Comparison of ENCODE assay signal across 7 mouse cellular contexts in the genomic region with DNA sequence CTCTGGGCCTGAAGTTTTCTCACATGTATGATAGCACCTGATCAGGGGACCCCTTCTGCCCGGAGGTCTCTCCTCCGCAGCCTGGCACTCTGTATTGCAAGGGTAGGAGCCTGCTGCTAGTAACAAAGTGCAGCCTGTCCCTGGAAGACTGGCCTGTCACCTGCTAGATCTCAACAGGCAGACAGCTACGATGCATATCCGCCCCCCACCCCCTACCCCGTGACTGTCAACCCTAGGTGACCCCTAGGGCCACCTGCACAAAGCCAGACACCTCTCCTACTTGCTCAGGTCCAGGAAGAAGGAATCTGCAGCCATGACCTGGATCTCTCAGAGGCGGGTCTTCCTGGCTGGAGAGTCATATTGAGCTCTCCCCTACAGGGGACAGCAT. TPM values are rescaled to one million over a fixed set of nuclear protein-coding genes. Genes with fewer than 3 reads are reported as not detected.
DNase-seq lines count a peak whose midpoint lies in the region; ATAC-seq and TF ChIP-seq lines count a peak whose summit lies in the region.

No protein-coding gene starts in this region.

- H3K9me3 ChIP-seq in intestine, embryonic 14.5 days (ENCODE audit: control insufficient read depth, low read length): no peaks in the 10 kb centered on the region
- no peaks in the 10 kb centered on the region for H3K9me3 ChIP-seq in intestine, postnatal 0 days (ENCODE audit: control insufficient read depth)
- no peaks in the 10 kb centered on the region for H3K9me3 ChIP-seq in ES-Bruce4 (replicated peaks; ENCODE audit: control insufficient read depth, insufficient read depth, low read length, poor library complexity, severe bottlenecking)
- H3K9me3 ChIP-seq in liver, embryonic 13.5 days (replicated peaks): no peaks in the 10 kb centered on the region

- H3K36me3 ChIP-seq in intestine, embryonic 14.5 days (ENCODE audit: control insufficient read depth, insufficient read depth, low read length): no peaks in the 10 kb centered on the region
- no peaks in the 10 kb centered on the region for H3K36me3 ChIP-seq in intestine, postnatal 0 days (ENCODE audit: control insufficient read depth, insufficient read depth)
- H3K36me3 ChIP-seq in ES-Bruce4 (ENCODE audit: control insufficient read depth, insufficient read depth, low read length, poor library complexity, severe bottlenecking): no peaks in the 10 kb centered on the region
- H3K36me3 ChIP-seq in liver, embryonic 13.5 days: no peaks in the 10 kb centered on the region

- H3K27ac ChIP-seq in intestine, embryonic 14.5 days (ENCODE audit: low read depth): peak overlapping the region; percentile 77; the same call in 1 of the 2 replicates
- H3K27ac ChIP-seq in intestine, postnatal 0 days (ENCODE audit: low read depth, low read length): no peak overlapping the region
- H3K27ac ChIP-seq in ES-Bruce4 (ENCODE audit: insufficient read depth, low read length): peak overlapping the region; percentile 17; the same call in 1 of the 2 replicates
- peak overlapping the region; percentile 60 for H3K27ac ChIP-seq in bone marrow macrophage, adult 2 months (ENCODE audit: insufficient read depth, low read depth, low read length)
- peak overlapping the region; percentile 87 for H3K27ac ChIP-seq in liver, embryonic 13.5 days

- WGBS in intestine, embryonic 14.5 days: 65% methylated on average over 6 of the region's 6 CpGs
- 64% methylated on average over 6 of the region's 6 CpGs for WGBS in intestine, postnatal 0 days
- WGBS in liver, embryonic 13.5 days (ENCODE audit: insufficient replicate concordance): 66% methylated on average over 6 of the region's 6 CpGs

- TF ChIP-seq EP300 in ES-Bruce4 (IDR thresholded peaks at IDR 0.05; ENCODE audit: insufficient read depth, low read depth, low read length): peak; percentile 74; the same call in 1 of the 2 replicates

- no peaks in the 10 kb centered on the region for H3K27me3 ChIP-seq in intestine, embryonic 14.5 days (replicated peaks; ENCODE audit: control insufficient read depth, insufficient read depth, low read length)
- H3K27me3 ChIP-seq in intestine, postnatal 0 days (replicated peaks; ENCODE audit: control insufficient read depth, insufficient read depth, low read length): no peaks in the 10 kb centered on the region
- no peaks in the 10 kb centered on the region for H3K27me3 ChIP-seq in ES-Bruce4 (ENCODE audit: control insufficient read depth, insufficient read depth, low read length, poor library complexity, severe bottlenecking)
- no peaks in the 10 kb centered on the region for H3K27me3 ChIP-seq in liver, embryonic 13.5 days

- ATAC-seq in intestine, embryonic 14.5 days (replicated peaks; ENCODE audit: low FRiP score, low TSS enrichment, low read depth): no peak
- ATAC-seq in intestine, postnatal 0 days: no peak
- no peak for ATAC-seq in liver, embryonic 13.5 days (ENCODE audit: low read depth)

- H3K4me3 ChIP-seq in intestine, embryonic 14.5 days (ENCODE audit: low read depth, low read length): no peak overlapping the region
- no peak overlapping the region for H3K4me3 ChIP-seq in intestine, postnatal 0 days (ENCODE audit: low read depth, low read length)
- H3K4me3 ChIP-seq in ES-Bruce4 (ENCODE audit: low read depth, low read length): no peak overlapping the region
- H3K4me3 ChIP-seq in bone marrow macrophage, adult 2 months (ENCODE audit: insufficient read depth, low read length): no peak overlapping the region
- H3K4me3 ChIP-seq in liver, embryonic 13.5 days (replicated peaks): no peak overlapping the region

- DNase-seq in intestine, embryonic 14.5 days (ENCODE audit: low spot score): no peak
- DNase-seq in liver, embryonic 13.5 days: no peak
- DNase-seq in embryo, embryonic 10.5 days (ENCODE audit: low spot score): no peak
- DNase-seq in right cerebral cortex, adult 2 months (ENCODE audit: low spot score in 2 of 2): no peak

- no peak for TF ChIP-seq CTCF in intestine, postnatal 0 days (IDR thresholded peaks at IDR 0.05; ENCODE audit: low read depth)
- no peak for TF ChIP-seq CTCF in ES-Bruce4 (IDR thresholded peaks at IDR 0.05; ENCODE audit: low read depth, low read length)
- no peak for TF ChIP-seq CTCF in bone marrow macrophage, adult 2 months (IDR thresholded peaks at IDR 0.05; ENCODE audit: low read depth, low read length)

- peaks cover 26% of the 10 kb centered on the region for H3K4me1 ChIP-seq in intestine, embryonic 14.5 days (replicated peaks; ENCODE audit: control insufficient read depth, insufficient read depth, low read length)
- peaks cover 5% of the 10 kb centered on the region for H3K4me1 ChIP-seq in intestine, postnatal 0 days (replicated peaks; ENCODE audit: control insufficient read depth, insufficient read depth, low read length)
- H3K4me1 ChIP-seq in ES-Bruce4 (ENCODE audit: control insufficient read depth, insufficient read depth, low read length): peaks cover 12% of the 10 kb centered on the region
- peaks cover 37% of the 10 kb centered on the region for H3K4me1 ChIP-seq in bone marrow macrophage, adult 2 months (ENCODE audit: control insufficient read depth, insufficient read depth, low read length)
- peaks cover 69% of the 10 kb centered on the region for H3K4me1 ChIP-seq in liver, embryonic 13.5 days (replicated peaks)

- no peak overlapping the region for H3K4me2 ChIP-seq in intestine, embryonic 14.5 days (ENCODE audit: low read length)
- no peak overlapping the region for H3K4me2 ChIP-seq in intestine, postnatal 0 days (replicated peaks; ENCODE audit: low read depth)
- H3K4me2 ChIP-seq in liver, embryonic 13.5 days: peak overlapping the region; percentile 72; the same call in 1 of the 2 replicates

- no peak for TF ChIP-seq POLR2A in ES-Bruce4 (IDR thresholded peaks at IDR 0.05; ENCODE audit: insufficient read depth, low read length)
- no peak for TF ChIP-seq POLR2A in bone marrow macrophage, adult 2 months (IDR thresholded peaks at IDR 0.05; ENCODE audit: borderline replicate concordance, low read depth, low read length)

- H3K9ac ChIP-seq in intestine, embryonic 14.5 days (ENCODE audit: low read length): no peak overlapping the region
- H3K9ac ChIP-seq in intestine, postnatal 0 days (ENCODE audit: low read depth, low read length): no peak overlapping the region
- no peak overlapping the region for H3K9ac ChIP-seq in ES-Bruce4 (ENCODE audit: low read depth, poor library complexity, severe bottlenecking)
- H3K9ac ChIP-seq in liver, embryonic 13.5 days: peak overlapping the region; percentile 61

RNA-seq across cellular contexts. Expression of a gene that starts 47.4 kb away (rescaled TPM):
- polyA plus RNA-seq in intestine, embryonic 14.5 days (2014; fragmentation: Nextera tagmentation; extraction: Ambion mirVana): 68.8 and 69.2 TPM in 2 replicates
- polyA plus RNA-seq in intestine, postnatal 0 days (2015; fragmentation: Nextera tagmentation; extraction: Ambion mirVana): 43.8 and 48.8 TPM in 2 replicates
- 37.1 and 42.8 TPM in 2 replicates for polyA plus RNA-seq in ES-Bruce4 (2011; ENCODE audit: insufficient read depth, insufficient read length, low read depth, missing spikeins)
- 46.7 and 48.3 TPM in 2 replicates for polyA plus RNA-seq in bone marrow macrophage, adult 2 months (2012; ENCODE audit: insufficient read depth, insufficient read length, missing spikeins)
- polyA plus RNA-seq in liver, embryonic 13.5 days (2015; fragmentation: Nextera tagmentation; extraction: Ambion mirVana): 25.2 and 27.5 TPM in 2 replicates

RNA-seq across cellular contexts. Expression of a gene that starts 56.5 kb away (rescaled TPM):
- polyA plus RNA-seq in intestine, embryonic 14.5 days (2014; fragmentation: Nextera tagmentation; extraction: Ambion mirVana): 18.2 and 18.9 TPM in 2 replicates
- 21.7 and 24.0 TPM in 2 replicates for polyA plus RNA-seq in intestine, postnatal 0 days (2015; fragmentation: Nextera tagmentation; extraction: Ambion mirVana)
- polyA plus RNA-seq in ES-Bruce4 (2011; ENCODE audit: insufficient read depth, insufficient read length, low read depth, missing spikeins): 26.3 and 33.1 TPM in 2 replicates
- 24.6 and 25.2 TPM in 2 replicates for polyA plus RNA-seq in bone marrow macrophage, adult 2 months (2012; ENCODE audit: insufficient read depth, insufficient read length, missing spikeins)
- 13.9 and 15.8 TPM in 2 replicates for polyA plus RNA-seq in liver, embryonic 13.5 days (2015; fragmentation: Nextera tagmentation; extraction: Ambion mirVana)

RNA-seq across cellular contexts. Expression of a gene that starts 59.0 kb away (rescaled TPM):
- 2.1 and 2.5 TPM in 2 replicates for polyA plus RNA-seq in intestine, embryonic 14.5 days (2014; fragmentation: Nextera tagmentation; extraction: Ambion mirVana)
- polyA plus RNA-seq in intestine, postnatal 0 days (2015; fragmentation: Nextera tagmentation; extraction: Ambion mirVana): 3.8 and 4.0 TPM in 2 replicates
- 0.46 and 0.48 TPM in 2 replicates for polyA plus RNA-seq in ES-Bruce4 (2011; ENCODE audit: insufficient read depth, insufficient read length, low read depth, missing spikeins)
- 74.2 and 78.0 TPM in 2 replicates for polyA plus RNA-seq in bone marrow macrophage, adult 2 months (2012; ENCODE audit: insufficient read depth, insufficient read length, missing spikeins)
- 5.7 and 6.8 TPM in 2 replicates for polyA plus RNA-seq in liver, embryonic 13.5 days (2015; fragmentation: Nextera tagmentation; extraction: Ambion mirVana)
